Mouse (Mus musculus): Measurements from ENCODE around the gene Tsnaxip1. TPM values are rescaled to one million over a fixed set of nuclear protein-coding genes. Genes with fewer than 3 reads are reported as not detected.

The Tsnaxip1 gene
- polyA plus RNA-seq, 1 experiment = not detected

DNA sequence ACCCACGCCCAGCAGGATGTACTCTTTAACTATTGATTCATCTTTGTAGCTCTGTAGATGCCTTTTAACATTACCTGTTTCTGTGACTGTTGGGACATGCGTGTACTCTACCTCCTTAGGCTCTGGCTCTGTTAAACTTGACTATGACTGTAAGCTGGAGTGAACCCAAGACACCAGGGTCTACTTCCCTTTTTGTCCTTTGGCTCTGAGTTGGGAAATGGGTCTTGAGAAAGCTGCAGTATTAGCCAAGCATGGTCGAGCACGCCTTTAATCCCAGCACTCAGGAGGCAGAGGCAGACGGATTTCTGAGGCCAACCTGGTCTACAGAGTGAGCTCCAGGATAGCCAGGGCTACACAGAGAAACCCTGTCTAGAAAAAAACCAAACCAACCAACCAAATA is 31.0 kb downstream of the Tsnaxip1 start:
- H3K4me1 ChIP-seq = peaks cover 77% of the 10 kb centered on the region
- peaks cover 19% of the 10 kb centered on the region for H3K36me3 ChIP-seq (replicated peaks; ENCODE audit: low read length)
- no peaks in the 10 kb centered on the region for H3K27me3 ChIP-seq (replicated peaks)
- no peak for TF ChIP-seq GATA1 (IDR thresholded peaks at IDR 0.05; ENCODE audit: borderline replicate concordance, low read length)
- TF ChIP-seq FLI1 (IDR thresholded peaks at IDR 0.05; ENCODE audit: low read length) = no peak
- no peaks in the 10 kb centered on the region for H3K9me3 ChIP-seq
- H3K4me3 ChIP-seq (replicated peaks) = no peak overlapping the region

DNA sequence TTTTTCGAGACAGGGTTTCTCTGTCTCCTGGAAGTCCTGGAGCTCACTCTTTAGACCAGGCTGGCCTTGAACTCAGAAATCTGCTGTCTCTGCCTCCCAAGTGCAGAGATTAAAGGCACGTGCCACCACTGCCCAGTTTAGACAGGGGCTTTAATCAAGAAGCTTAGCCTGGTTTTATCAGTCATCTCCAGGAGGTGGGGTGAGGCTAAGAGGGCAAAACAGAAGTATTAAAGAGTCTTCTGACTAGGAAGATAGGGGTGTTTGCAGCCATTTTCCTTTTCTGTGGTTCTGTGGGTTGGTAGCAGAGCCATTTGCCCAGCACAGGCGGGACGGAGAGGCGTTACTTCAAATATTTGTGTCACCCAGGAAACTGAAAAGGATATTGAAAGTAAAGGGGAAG is 31.8 kb downstream of the Tsnaxip1 start:
- Histone ChIP-seq H3K4me1 (peaks cover 83% of the 10 kb centered on the region), H3K4me3 (replicated peaks) (peak overlapping the region; percentile 98), H3K27me3 (replicated peaks) (no peaks in the 10 kb centered on the region), H3K9me3 (no peaks in the 10 kb centered on the region), H3K36me3 (replicated peaks; ENCODE audit: low read length) (peaks cover 25% of the 10 kb centered on the region)
- TF ChIP-seq FLI1 (IDR thresholded peaks at IDR 0.05; ENCODE audit: low read length) (no peak), GATA1 (IDR thresholded peaks at IDR 0.05; ENCODE audit: borderline replicate concordance, low read length) (no peak)

DNA sequence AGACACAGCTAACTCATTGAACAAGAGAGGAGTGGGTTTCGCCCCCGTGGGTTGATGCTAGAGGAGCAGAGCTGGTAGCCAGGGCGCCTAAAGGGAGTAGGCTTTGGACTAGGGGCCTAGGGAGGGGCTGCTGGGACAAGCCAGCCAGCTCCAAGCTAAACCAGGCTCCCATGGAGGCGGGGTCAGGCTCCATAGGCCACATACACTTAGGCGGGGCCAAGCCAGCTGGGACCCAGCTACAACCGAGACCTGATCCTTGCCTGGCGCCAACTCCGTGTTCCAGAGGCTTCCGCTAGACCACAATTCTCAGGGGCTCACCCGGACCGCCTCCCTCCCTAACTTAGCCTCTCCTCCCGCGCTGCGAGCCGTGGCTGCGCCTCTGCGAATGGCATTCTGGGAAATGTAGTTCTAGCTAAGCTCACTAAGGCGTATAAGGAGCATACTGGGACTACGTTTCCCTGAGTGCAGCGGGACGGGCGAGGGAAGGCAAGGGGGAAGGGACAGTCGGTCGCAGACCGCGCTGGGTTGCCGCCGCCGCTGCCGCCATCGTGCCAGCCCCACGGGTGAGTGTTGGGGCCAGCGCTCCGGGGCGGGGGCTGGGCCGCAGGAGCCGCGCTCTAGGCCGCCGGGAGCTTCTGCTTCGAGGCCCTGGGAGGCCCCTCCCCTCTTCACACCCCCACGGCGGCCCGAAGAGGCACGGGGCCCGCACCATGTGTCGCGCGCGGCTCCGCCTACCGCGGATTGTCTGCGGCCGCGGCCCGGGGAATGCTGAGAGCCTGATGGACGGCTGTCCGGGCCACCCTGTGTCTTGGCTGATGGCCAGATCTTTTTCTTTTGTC is 32.8 kb downstream of the Tsnaxip1 start, which contains the start of gene Nutf2:
Nutf2 (plus strand) TSS at position 438 of the 839 bp plus-strand sequence.
- Histone ChIP-seq H3K4me3 (replicated peaks) (peak within 1 kb of the TSS; percentile 98), H3K9me3 (no peaks in the 10 kb centered on the region), H3K36me3 (replicated peaks; ENCODE audit: low read length) (peaks cover 32% of the 10 kb centered on the region), H3K27me3 (replicated peaks) (no peaks in the 10 kb centered on the region), H3K4me1 (peaks cover 87% of the 10 kb centered on the region)
- no peak; the same call in 1 of the 2 replicates for TF ChIP-seq FLI1 (IDR thresholded peaks at IDR 0.05; ENCODE audit: low read length)
- no peak for TF ChIP-seq GATA1 (IDR thresholded peaks at IDR 0.05; ENCODE audit: borderline replicate concordance, low read length)

DNA sequence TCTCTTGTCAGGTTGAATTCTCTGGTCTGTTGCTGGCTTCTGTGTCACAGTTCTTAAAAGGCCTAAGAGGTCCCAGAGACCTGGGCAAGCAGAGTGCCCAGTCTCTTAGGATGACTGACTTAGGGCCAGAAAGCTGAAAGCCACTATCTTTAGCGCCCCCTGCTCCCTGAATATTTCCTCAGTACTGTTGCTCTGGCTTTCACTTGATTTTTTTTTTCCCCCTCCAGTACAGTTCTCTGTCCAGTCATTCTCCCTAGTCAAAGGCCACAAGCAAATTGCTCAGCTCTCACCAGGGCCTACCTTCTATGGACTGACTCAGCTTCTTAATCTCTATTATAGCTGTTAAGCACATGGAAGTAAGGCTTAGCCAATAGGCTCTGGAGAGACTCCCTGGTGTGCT is 34.4 kb downstream of the Tsnaxip1 start:
- H3K36me3 ChIP-seq (replicated peaks; ENCODE audit: low read length) = peaks cover 47% of the 10 kb centered on the region
- no peak for TF ChIP-seq FLI1 (IDR thresholded peaks at IDR 0.05; ENCODE audit: low read length)
- no peak for TF ChIP-seq GATA1 (IDR thresholded peaks at IDR 0.05; ENCODE audit: borderline replicate concordance, low read length)
- no peaks in the 10 kb centered on the region for H3K9me3 ChIP-seq
- no peaks in the 10 kb centered on the region for H3K27me3 ChIP-seq (replicated peaks)
- peaks cover 84% of the 10 kb centered on the region for H3K4me1 ChIP-seq
- H3K4me3 ChIP-seq (replicated peaks) = peak overlapping the region; percentile 98

DNA sequence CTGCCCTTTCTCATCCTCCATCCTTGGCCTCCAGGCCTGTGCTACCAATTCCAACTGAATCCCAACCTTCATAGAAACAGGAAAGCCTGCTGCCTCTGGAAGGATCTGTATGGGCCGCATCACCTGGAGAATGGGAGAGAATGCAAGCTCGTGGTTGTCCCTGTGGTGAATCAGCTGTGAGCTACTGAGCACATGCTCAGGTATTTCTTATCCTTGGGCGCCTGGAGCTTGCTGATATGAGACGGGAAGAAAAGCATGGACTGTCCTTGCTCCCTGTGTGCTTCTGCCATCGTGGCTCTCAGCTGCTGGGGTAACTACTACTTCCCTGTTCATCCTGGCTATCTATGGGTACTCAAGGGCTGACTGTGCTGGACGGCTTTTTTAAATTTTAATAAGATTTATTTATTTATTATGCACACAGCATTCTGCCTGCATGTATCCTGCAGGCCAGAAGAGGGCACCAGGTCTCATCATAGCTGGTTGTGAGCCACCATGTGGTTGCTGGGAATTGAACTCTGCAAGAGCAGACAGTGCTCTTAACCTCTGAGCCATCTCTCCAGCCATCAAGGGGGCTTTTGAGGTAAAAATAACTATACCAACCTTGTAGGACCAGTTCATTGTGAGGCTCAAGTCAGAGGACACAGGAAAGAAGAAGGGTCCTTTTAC is 39.0 kb downstream of the Tsnaxip1 start:
- TF ChIP-seq FLI1 (IDR thresholded peaks at IDR 0.05; ENCODE audit: low read length) (no peak), GATA1 (IDR thresholded peaks at IDR 0.05; ENCODE audit: borderline replicate concordance, low read length) (no peak)
- peaks cover 72% of the 10 kb centered on the region for H3K36me3 ChIP-seq (replicated peaks; ENCODE audit: low read length)
- H3K4me3 ChIP-seq (replicated peaks) = no peak overlapping the region
- no peaks in the 10 kb centered on the region for H3K27me3 ChIP-seq (replicated peaks)
- no peaks in the 10 kb centered on the region for H3K9me3 ChIP-seq
- peaks cover 70% of the 10 kb centered on the region for H3K4me1 ChIP-seq

DNA sequence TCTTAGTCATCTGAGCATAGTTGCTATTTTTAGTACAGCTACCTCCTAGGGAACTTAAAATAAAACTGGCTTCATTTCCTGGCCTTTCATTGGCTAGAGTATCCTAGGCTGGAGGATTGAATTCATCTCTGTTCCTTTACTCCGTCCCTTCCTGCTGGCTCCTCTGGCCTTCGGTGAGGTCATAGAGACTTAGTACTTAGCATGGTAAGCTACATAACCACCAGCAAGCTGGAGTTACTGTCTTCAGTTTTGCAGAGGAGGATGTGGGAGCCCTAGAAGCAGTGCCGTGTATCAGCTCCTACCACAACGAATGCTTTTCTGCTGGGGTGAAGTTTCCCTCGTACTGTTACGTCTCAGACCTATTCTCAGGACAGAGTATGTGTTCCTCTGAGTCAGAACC is 46.8 kb downstream of the Tsnaxip1 start:
- TF ChIP-seq FLI1 (IDR thresholded peaks at IDR 0.05; ENCODE audit: low read length) (no peak), GATA1 (IDR thresholded peaks at IDR 0.05; ENCODE audit: borderline replicate concordance, low read length) (no peak)
- Histone ChIP-seq H3K4me3 (replicated peaks) (peak overlapping the region; percentile 59), H3K9me3 (no peaks in the 10 kb centered on the region), H3K27me3 (replicated peaks) (no peaks in the 10 kb centered on the region), H3K4me1 (peaks cover 60% of the 10 kb centered on the region), H3K36me3 (replicated peaks; ENCODE audit: low read length) (peaks cover 87% of the 10 kb centered on the region)

DNA sequence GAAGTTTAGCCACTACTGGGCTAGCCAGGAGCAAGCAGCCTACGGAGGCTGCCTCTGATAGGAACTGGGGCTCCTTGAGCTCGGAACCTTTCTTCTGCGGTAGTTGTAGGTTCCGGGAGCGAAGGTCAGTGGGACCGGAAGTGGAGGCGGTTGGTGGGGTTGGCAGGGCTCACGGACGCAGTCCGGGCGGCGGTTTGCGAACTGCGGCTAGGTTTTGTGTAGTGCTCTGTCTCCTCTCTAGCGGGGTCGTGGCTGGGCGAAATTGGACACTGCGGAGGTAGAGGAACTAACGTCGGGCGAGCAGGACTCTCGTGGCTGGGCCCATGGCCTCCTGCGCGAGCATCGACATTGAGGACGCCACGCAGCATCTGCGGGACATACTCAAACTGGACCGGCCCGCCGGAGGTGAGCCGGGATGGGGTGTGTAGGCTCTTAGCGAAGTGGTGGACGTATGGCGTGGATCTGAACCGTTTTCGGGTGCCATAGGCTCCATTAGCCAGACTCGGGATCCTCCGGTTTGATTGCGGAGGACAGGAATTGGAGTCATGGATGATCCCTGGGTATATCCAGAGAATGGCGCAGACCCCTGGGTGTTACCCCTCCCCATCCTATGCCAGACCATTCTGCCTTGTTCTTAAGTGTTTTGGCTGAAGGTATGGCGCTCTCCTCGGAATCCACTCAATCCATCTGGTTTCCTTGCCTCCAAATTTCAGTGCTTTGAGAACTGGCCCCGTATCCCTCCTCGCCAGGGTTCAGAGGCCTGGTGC is 53.4 kb downstream of the Tsnaxip1 start, which contains the start of gene Edc4:
Edc4 (plus strand) TSS at position 128 of the 767 bp plus-strand sequence.
- Histone ChIP-seq H3K4me1 (peaks cover 39% of the 10 kb centered on the region), H3K4me3 (replicated peaks) (peak within 1 kb of the TSS; percentile 97), H3K27me3 (replicated peaks) (no peaks in the 10 kb centered on the region), H3K9me3 (no peaks in the 10 kb centered on the region), H3K36me3 (replicated peaks; ENCODE audit: low read length) (peaks cover 65% of the 10 kb centered on the region)
- TF ChIP-seq GATA1 (IDR thresholded peaks at IDR 0.05; ENCODE audit: borderline replicate concordance, low read length) (no peak), FLI1 (IDR thresholded peaks at IDR 0.05; ENCODE audit: low read length) (no peak)

DNA sequence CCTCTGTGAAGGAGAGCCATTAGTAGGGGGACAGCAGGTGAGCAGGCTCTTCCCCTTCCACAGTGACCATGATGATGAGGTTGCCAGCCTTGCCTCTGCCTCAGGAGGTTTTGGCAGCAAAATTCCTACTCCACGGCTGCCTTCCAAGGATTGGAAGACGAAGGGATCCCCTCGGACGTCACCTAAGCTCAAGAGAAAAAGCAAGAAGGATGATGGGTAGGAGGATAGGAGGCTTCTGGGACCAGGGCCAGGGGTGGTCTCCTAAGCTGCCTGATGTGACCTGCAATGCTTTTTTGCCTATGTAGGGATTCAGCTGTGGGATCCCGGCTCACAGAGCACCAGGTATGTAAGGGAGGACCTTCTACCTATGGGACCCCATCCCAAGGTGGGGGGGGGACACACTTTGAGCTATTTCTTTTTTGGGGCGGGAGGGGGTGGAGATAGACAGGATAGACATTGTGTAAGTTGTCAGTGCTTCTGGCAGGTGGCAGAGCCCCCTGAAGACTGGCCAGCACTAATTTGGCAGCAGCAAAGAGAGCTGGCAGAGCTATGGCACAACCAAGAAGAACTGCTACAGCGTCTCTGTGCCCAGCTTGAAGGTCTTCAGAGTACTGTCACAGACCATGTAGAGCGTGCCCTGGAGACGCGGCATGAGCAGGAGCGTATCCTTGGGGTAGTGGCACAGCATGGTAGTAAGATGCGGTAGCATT is 62.4 kb downstream of the Tsnaxip1 start:
- Histone ChIP-seq H3K4me3 (replicated peaks) (no peak overlapping the region), H3K4me1 (peaks cover 8% of the 10 kb centered on the region), H3K36me3 (replicated peaks; ENCODE audit: low read length) (peaks cover 99% of the 10 kb centered on the region), H3K27me3 (replicated peaks) (no peaks in the 10 kb centered on the region), H3K9me3 (no peaks in the 10 kb centered on the region)
- TF ChIP-seq GATA1 (IDR thresholded peaks at IDR 0.05; ENCODE audit: borderline replicate concordance, low read length) (no peak), FLI1 (IDR thresholded peaks at IDR 0.05; ENCODE audit: low read length) (no peak)

DNA sequence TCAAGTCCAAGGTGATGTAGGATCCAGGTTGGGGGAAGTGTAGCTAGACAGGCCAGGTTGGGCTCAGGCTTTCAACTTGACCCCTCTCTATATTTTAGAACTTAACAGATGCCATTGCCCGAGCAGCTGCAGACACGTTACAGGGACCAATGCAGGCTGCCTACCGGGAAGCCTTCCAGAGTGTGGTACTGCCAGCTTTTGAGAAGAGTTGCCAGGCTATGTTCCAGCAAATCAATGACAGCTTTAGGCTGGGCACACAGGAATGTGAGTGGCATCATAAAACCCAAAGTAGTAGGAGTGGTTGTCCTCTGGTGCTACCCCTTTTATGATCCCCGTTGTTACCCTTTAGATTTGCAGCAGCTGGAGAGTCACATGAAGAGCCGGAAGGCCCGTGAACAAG is 63.3 kb downstream of the Tsnaxip1 start:
- peaks cover 96% of the 10 kb centered on the region for H3K36me3 ChIP-seq (replicated peaks; ENCODE audit: low read length)
- no peak overlapping the region for H3K4me3 ChIP-seq (replicated peaks)
- no peak for TF ChIP-seq GATA1 (IDR thresholded peaks at IDR 0.05; ENCODE audit: borderline replicate concordance, low read length)
- TF ChIP-seq FLI1 (IDR thresholded peaks at IDR 0.05; ENCODE audit: low read length) = no peak
- peaks cover 15% of the 10 kb centered on the region for H3K4me1 ChIP-seq
- H3K9me3 ChIP-seq = no peaks in the 10 kb centered on the region
- H3K27me3 ChIP-seq (replicated peaks) = no peaks in the 10 kb centered on the region
